Mouse (Mus musculus) limb, embryonic 14.5 days (tissue): Measurements from ENCODE around the gene Asic4. TPM values are rescaled to one million over a fixed set of nuclear protein-coding genes. Genes with fewer than 3 reads are reported as not detected.

Source experiments
- ATAC-seq: fragments of 200-750 bp; cut with Nextera tagmentation; 2 replicates; pipeline ENCODE4 v1.8.0; 2017; ENCODE audit warnings: low read depth, moderate number of reproducible peaks, moderate TSS enrichment; ENCODE audit not compliant: low FRiP score
- DNase-seq: peaks from one replicate; pipeline ENCODE4 v3.0.0-alpha.2; 2015; ENCODE audit warnings: low spot score
- H3K27ac ChIP-seq: fragments of 300-500 bp; sonication (generic); replicated peaks from 2 replicates; pipeline ENCODE4 v1.5.1; 2014; ENCODE audit warnings: low read depth, mild to moderate bottlenecking, low read length, moderate library complexity, mixed read lengths
- H3K27me3 ChIP-seq: fragments of 300-500 bp; sonication (generic); 2 replicates; pipeline ENCODE4 v1.6.1; 2014; ENCODE audit warnings: low read length, mixed read lengths; ENCODE audit not compliant: control insufficient read depth, insufficient read depth
- H3K36me3 ChIP-seq: fragments of 300-500 bp; sonication (generic); 2 replicates; pipeline ENCODE4 v1.6.1; 2014; ENCODE audit warnings: mild to moderate bottlenecking, low read length, moderate library complexity, mixed read lengths; ENCODE audit not compliant: control insufficient read depth, insufficient read depth
- H3K4me1 ChIP-seq: fragments of 300-500 bp; sonication (generic); 2 replicates; pipeline ENCODE4 v1.6.1; 2014; ENCODE audit warnings: antibody characterized with exemption, low read length, mixed read lengths; ENCODE audit not compliant: control insufficient read depth, insufficient read depth
- H3K4me2 ChIP-seq: fragments of 300-500 bp; sonication (generic); replicated peaks from 2 replicates; pipeline ENCODE4 v1.6.1; 2014; ENCODE audit warnings: low read depth, mild to moderate bottlenecking, low read length, moderate library complexity; ENCODE audit not compliant: severe bottlenecking
- H3K4me3 ChIP-seq: fragments of 300-500 bp; sonication (generic); replicated peaks from 2 replicates; pipeline ENCODE4 v1.5.1; 2014; ENCODE audit warnings: low read length
- H3K9ac ChIP-seq: fragments of 300-500 bp; sonication (generic); 2 replicates; pipeline ENCODE4 v1.6.1; 2014; ENCODE audit warnings: mild to moderate bottlenecking, low read depth, low read length, moderate library complexity; ENCODE audit not compliant: severe bottlenecking
- H3K9me3 ChIP-seq: fragments of 300-500 bp; sonication (generic); 2 replicates; pipeline ENCODE4 v1.6.1; 2016; ENCODE audit warnings: low read length; ENCODE audit not compliant: control insufficient read depth
- POLR2A ChIP-seq: fragments of 200-500 bp; IDR thresholded peaks from 2 replicates; pipeline ENCODE4 v1.8.0; 2012; ENCODE audit warnings: inconsistent platforms, mild to moderate bottlenecking, moderate library complexity, borderline replicate concordance; ENCODE audit not compliant: insufficient read depth, insufficient read length; ENCODE audit errors: extremely low read depth
- WGBS: fragments of 180-500 bp; shearing (Covaris S2); extraction: QIAGEN DNeasy Blood & Tissue Kit; methylation state at CpG from one replicate; pipeline ENCODE4 v1.1.7; 2014; 5-methylcytosine and 5-hydroxymethylcytosine counted together
- polyA plus RNA-seq, 2 experiments: library from polyadenylated mRNA; depleted of rRNA in 1 of 2; stranded (reverse) in 1 of 2; unstranded in 1 of 2; fragments of >200 nt; fragmentation: Nextera tagmentation in 1 of 2; extraction: Ambion mirVana in 1 of 2; gene quantifications; 2 replicates each; pipeline versions ENCODE4 v1.2.1 to v1.2.3; 2012 to 2014

Asic4 gene
- polyA plus RNA-seq, 2 experiments: 0.15 to 0.35 TPM

DNA sequence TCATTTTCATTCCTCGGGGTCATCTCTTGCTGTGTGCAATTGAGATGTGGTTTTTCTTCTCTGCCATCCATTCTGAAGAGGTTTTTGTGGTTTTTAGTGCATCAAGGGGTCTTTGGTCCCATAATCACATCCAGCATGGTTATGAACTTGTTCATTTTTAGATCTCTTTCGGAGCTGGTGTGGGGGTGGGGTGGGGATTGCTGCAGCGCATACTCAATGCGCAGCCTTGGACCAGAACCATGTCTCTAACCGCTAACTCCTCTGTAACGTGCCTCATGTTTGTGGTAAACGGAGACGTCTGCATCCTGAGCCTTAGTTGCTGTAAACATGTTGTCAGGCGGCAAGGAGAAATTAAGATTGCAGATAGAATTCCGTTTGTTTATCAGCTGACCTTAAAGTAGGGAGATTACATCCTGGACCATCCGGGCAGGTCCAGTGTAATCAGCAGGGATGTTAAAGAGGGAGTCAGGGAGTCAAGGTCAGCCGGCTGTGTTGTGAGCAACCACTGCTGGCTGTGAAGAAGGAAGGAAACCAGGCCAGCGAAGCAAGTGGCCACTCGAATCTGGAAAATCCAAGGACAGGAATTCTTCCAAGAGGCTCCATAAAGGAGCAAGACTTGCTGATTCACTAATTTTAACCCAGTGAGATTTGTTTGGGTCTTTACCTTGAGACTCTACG, 66.6 kb downstream of the Asic4 start:
- Histone ChIP-seq H3K4me1 (peaks cover 14% of the 10 kb centered on the region), H3K4me2 (no peak overlapping the region), H3K9ac (no peak overlapping the region), H3K36me3 (no peaks in the 10 kb centered on the region), H3K27me3 (no peaks in the 10 kb centered on the region), H3K27ac (no peak overlapping the region), H3K9me3 (no peaks in the 10 kb centered on the region), H3K4me3 (no peak overlapping the region)
- ATAC-seq (no peak), DNase-seq (no peak)
- no peak for TF ChIP-seq POLR2A
- WGBS: 74% methylated on average over 15 of the region's 15 CpGs

DNA sequence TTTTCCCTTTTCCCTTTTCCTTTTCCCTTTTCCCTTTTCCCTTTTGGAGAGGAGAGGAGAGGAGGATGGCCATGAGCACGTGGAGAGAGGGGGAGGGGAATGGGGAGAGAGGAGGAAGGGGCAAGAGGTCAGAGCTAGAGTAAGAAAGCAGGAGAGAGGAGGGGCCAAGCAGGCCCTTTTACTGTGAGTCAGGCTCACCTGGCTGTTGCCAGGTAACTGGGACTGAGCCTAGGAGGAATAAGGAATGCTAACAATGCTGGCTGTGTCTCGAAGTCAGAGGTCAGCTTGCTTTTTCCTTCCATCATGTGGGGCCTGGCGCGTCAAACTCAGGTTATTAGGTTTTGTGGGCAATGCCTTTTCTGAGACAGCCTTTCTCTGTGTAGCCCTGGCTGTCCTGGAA, 67.7 kb downstream of the Asic4 start:
- Histone ChIP-seq H3K27ac (no peak overlapping the region; the same call in 1 of the 2 replicates), H3K9ac (no peak overlapping the region), H3K4me3 (no peak overlapping the region), H3K36me3 (no peaks in the 10 kb centered on the region), H3K27me3 (no peaks in the 10 kb centered on the region), H3K4me2 (no peak overlapping the region), H3K4me1 (peaks cover 18% of the 10 kb centered on the region), H3K9me3 (no peaks in the 10 kb centered on the region)
- DNase-seq: no peak
- ATAC-seq: no peak
- 61% methylated on average over 3 of the region's 4 CpGs for WGBS
- TF ChIP-seq POLR2A: no peak

DNA sequence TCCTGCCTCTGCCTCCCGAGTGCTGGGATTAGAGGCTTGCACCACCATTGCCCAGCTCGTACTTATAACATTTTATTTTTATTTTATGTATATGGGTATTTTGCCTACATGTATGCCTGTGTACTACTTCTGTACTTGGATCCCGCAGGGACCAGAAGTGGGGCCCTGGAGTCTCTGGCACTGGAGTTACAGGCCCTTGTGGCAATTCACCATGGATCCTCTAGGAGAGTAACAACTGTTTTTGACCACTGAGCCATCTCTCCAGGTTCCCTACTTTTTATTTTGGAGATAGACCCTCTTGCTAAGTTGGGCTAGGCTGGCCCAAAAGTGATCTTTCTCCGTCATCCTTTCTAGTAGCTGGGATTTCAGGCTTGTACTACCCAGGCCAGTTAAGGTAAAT, 68.2 kb downstream of the Asic4 start:
- WGBS: 94% methylated on average over 4 of the region's 4 CpGs
- no peaks in the 10 kb centered on the region for H3K36me3 ChIP-seq
- H3K4me1 ChIP-seq: peaks cover 18% of the 10 kb centered on the region
- no peaks in the 10 kb centered on the region for H3K9me3 ChIP-seq
- ATAC-seq (no peak), DNase-seq (no peak)
- no peaks in the 10 kb centered on the region for H3K27me3 ChIP-seq
- no peak overlapping the region; the same call in 1 of the 2 replicates for H3K27ac ChIP-seq
- no peak overlapping the region for H3K9ac ChIP-seq
- no peak overlapping the region for H3K4me2 ChIP-seq
- TF ChIP-seq POLR2A: no peak
- H3K4me3 ChIP-seq: no peak overlapping the region

DNA sequence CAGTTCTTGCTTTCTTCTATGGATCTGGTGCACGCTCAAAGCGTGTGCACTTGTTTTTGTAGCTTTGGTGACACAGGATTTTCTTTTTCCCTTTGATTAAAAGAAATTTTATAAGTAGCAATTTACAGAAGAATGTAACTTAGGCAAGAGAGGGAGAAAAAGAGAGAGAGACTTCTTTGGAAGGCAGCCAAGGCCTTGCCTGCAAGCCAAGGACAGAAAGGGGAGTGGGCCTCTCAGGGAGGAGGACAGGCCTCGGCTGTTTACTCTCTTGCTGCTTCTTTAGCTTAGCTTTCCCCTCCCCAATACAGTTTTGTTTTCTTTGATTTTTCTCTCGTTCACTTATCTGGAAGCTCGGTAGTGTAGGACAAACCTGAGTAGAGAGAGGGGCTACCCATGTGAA, 69.3 kb downstream of the Asic4 start:
- 59% methylated on average over 5 of the region's 5 CpGs for WGBS
- TF ChIP-seq POLR2A: no peak
- H3K9ac ChIP-seq: no peak overlapping the region

DNA sequence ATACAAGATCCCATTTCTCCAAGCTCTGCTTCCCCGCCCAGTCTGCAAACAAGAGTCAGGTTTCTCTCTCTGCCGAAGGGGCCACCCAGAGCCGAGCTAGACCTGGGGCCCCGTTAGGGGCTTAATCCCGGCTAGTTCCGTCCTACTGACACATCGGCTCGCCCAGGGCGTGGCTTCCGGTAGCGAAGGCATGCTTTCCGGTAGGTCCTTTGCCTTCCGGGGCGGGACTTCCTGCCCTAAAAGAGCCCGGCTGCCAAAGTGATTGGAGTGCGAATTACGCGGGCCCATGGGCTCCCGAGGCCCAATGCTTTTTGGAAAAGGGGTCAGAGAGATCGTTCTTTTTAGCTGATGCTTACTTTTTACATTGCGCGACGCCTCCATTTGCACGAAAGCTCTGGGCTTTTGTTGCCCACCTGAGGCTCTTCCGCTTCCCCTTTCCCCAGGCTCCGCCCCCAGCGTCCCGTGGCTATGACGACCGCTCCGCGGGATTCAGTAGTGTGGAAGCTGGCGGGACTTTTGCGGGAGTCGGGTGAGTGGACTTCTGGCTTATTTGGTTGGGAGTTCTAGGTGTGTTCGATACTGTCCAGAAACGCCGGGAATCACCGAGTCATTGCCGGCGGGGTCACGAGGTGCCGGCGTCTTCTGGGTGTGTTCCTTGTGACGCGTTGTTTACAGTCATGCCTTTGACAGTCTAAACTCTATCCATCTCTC, 71.2 kb downstream of the Asic4 start, which contains the start of gene Stk11ip:
TSS of gene Stk11ip (plus strand) at position 209 of the 711 bp plus-strand sequence.
- ATAC-seq (peak; percentile 98), DNase-seq (peak; percentile 99)
- 0 out of 2 replicates have a peak, but pooled peaks have one; percentile 34 for TF ChIP-seq POLR2A

More for the DNA sequence above, 69.3 kb downstream of the Asic4 start:
- no peaks in the 10 kb centered on the region for H3K36me3 ChIP-seq
- H3K4me1 ChIP-seq: peaks cover 18% of the 10 kb centered on the region
- no peaks in the 10 kb centered on the region for H3K27me3 ChIP-seq
- H3K4me3 ChIP-seq: no peak overlapping the region
- no peak for ATAC-seq
- H3K27ac ChIP-seq: peak overlapping the region; percentile 67
- peak; percentile 67 for DNase-seq
- H3K4me2 ChIP-seq: no peak overlapping the region
- H3K9me3 ChIP-seq: no peaks in the 10 kb centered on the region

More for the DNA sequence above, 71.2 kb downstream of the Asic4 start, which contains the start of gene Stk11ip:
- Histone ChIP-seq H3K27me3 (no peaks in the 10 kb centered on the region), H3K27ac (peak within 1 kb of the TSS; percentile 95), H3K9me3 (no peaks in the 10 kb centered on the region), H3K36me3 (peaks cover 10% of the 10 kb centered on the region), H3K4me1 (peaks cover 18% of the 10 kb centered on the region), H3K4me2 (peak within 1 kb of the TSS; percentile 53), H3K9ac (peak within 1 kb of the TSS; percentile 49), H3K4me3 (peak within 1 kb of the TSS; percentile 70)
- WGBS: under 1% methylated on average over 45 of the region's 46 CpGs

Other genes starting within 250 kb of the Asic4 start
- gene Glb1l, start 239.6 kb upstream of the Asic4 start, polyA plus RNA-seq (2012; rRNA removed): 41.4 and 46.0 TPM in 2 replicates
- gene Glb1l, start 239.6 kb upstream of the Asic4 start, polyA plus RNA-seq (2014; fragmentation: Nextera tagmentation; extraction: Ambion mirVana): 17.7 and 18.2 TPM in 2 replicates
- 245 and 269 TPM in 2 replicates for gene Stk16, start 239.6 kb upstream of the Asic4 start, polyA plus RNA-seq (2012; rRNA removed)
- gene Stk16, start 239.6 kb upstream of the Asic4 start, polyA plus RNA-seq (2014; fragmentation: Nextera tagmentation; extraction: Ambion mirVana): 110 and 118 TPM in 2 replicates
- gene Tuba4a, start 230.6 kb upstream of the Asic4 start, polyA plus RNA-seq (2012; rRNA removed): 20.9 and 25.1 TPM in 2 replicates
- 38.5 and 55.9 TPM in 2 replicates for gene Tuba4a, start 230.6 kb upstream of the Asic4 start, polyA plus RNA-seq (2014; fragmentation: Nextera tagmentation; extraction: Ambion mirVana)
- not detected in 2 replicates for gene A630095N17Rik, start 218.3 kb upstream of the Asic4 start, polyA plus RNA-seq (2012; rRNA removed)
- not detected in 2 replicates for gene A630095N17Rik, start 218.3 kb upstream of the Asic4 start, polyA plus RNA-seq (2014; fragmentation: Nextera tagmentation; extraction: Ambion mirVana)
- 41.9 and 44.9 TPM in 2 replicates for gene Dnajb2, start 214.0 kb upstream of the Asic4 start, polyA plus RNA-seq (2012; rRNA removed)
- gene Dnajb2, start 214.0 kb upstream of the Asic4 start, polyA plus RNA-seq (2014; fragmentation: Nextera tagmentation; extraction: Ambion mirVana): 20.4 and 22.4 TPM in 2 replicates
- gene Ptprn, start 185.9 kb upstream of the Asic4 start, polyA plus RNA-seq (2012; rRNA removed): 0.42 and 0.54 TPM in 2 replicates
- 0.12 and 0.44 TPM in 2 replicates for gene Ptprn, start 185.9 kb upstream of the Asic4 start, polyA plus RNA-seq (2014; fragmentation: Nextera tagmentation; extraction: Ambion mirVana)
- gene Resp18, start 172.0 kb upstream of the Asic4 start, polyA plus RNA-seq (2012; rRNA removed): 0.16 TPM in 1 of 2 replicates, not detected in the other
- not detected in 2 replicates for gene Resp18, start 172.0 kb upstream of the Asic4 start, polyA plus RNA-seq (2014; fragmentation: Nextera tagmentation; extraction: Ambion mirVana)
- 126 and 142 TPM in 2 replicates for gene Dnpep, start 132.4 kb upstream of the Asic4 start, polyA plus RNA-seq (2012; rRNA removed)
- gene Dnpep, start 132.4 kb upstream of the Asic4 start, polyA plus RNA-seq (2014; fragmentation: Nextera tagmentation; extraction: Ambion mirVana): 112 and 115 TPM in 2 replicates
- 50.7 and 53.7 TPM in 2 replicates for gene Des, start 90.1 kb upstream of the Asic4 start, polyA plus RNA-seq (2012; rRNA removed)
- 59.0 and 78.6 TPM in 2 replicates for gene Des, start 90.1 kb upstream of the Asic4 start, polyA plus RNA-seq (2014; fragmentation: Nextera tagmentation; extraction: Ambion mirVana)
- gene Speg, start 75.1 kb upstream of the Asic4 start, polyA plus RNA-seq (2012; rRNA removed): 77.9 and 114 TPM in 2 replicates
- 15.3 and 21.8 TPM in 2 replicates for gene Speg, start 75.1 kb upstream of the Asic4 start, polyA plus RNA-seq (2014; fragmentation: Nextera tagmentation; extraction: Ambion mirVana)
- 144 and 199 TPM in 2 replicates for gene Gmppa, start 14.5 kb upstream of the Asic4 start, polyA plus RNA-seq (2012; rRNA removed)
- 71.8 and 74.9 TPM in 2 replicates for gene Gmppa, start 14.5 kb upstream of the Asic4 start, polyA plus RNA-seq (2014; fragmentation: Nextera tagmentation; extraction: Ambion mirVana)
- gene Chpf, start 28.9 kb downstream of the Asic4 start, polyA plus RNA-seq (2012; rRNA removed): 104 and 148 TPM in 2 replicates
- gene Chpf, start 28.9 kb downstream of the Asic4 start, polyA plus RNA-seq (2014; fragmentation: Nextera tagmentation; extraction: Ambion mirVana): 61.6 and 65.0 TPM in 2 replicates
- gene Tmem198, start 29.1 kb downstream of the Asic4 start, polyA plus RNA-seq (2012; rRNA removed): 1.4 and 2.0 TPM in 2 replicates
- gene Tmem198, start 29.1 kb downstream of the Asic4 start, polyA plus RNA-seq (2014; fragmentation: Nextera tagmentation; extraction: Ambion mirVana): 0.51 and 1.1 TPM in 2 replicates
- 315 and 381 TPM in 2 replicates for gene Obsl1, start 56.0 kb downstream of the Asic4 start, polyA plus RNA-seq (2012; rRNA removed)
- 108 and 120 TPM in 2 replicates for gene Obsl1, start 56.0 kb downstream of the Asic4 start, polyA plus RNA-seq (2014; fragmentation: Nextera tagmentation; extraction: Ambion mirVana)
- gene Inha, start 56.6 kb downstream of the Asic4 start, polyA plus RNA-seq (2012; rRNA removed): 64.2 and 89.2 TPM in 2 replicates
- 10.0 and 10.5 TPM in 2 replicates for gene Inha, start 56.6 kb downstream of the Asic4 start, polyA plus RNA-seq (2014; fragmentation: Nextera tagmentation; extraction: Ambion mirVana)
- gene Stk11ip, start 71.1 kb downstream of the Asic4 start, polyA plus RNA-seq (2012; rRNA removed): 37.2 and 53.6 TPM in 2 replicates
- 15.4 and 19.0 TPM in 2 replicates for gene Stk11ip, start 71.1 kb downstream of the Asic4 start, polyA plus RNA-seq (2014; fragmentation: Nextera tagmentation; extraction: Ambion mirVana)
- gene Slc4a3, start 95.8 kb downstream of the Asic4 start, polyA plus RNA-seq (2012; rRNA removed): 101 and 137 TPM in 2 replicates
- 21.5 and 28.7 TPM in 2 replicates for gene Slc4a3, start 95.8 kb downstream of the Asic4 start, polyA plus RNA-seq (2014; fragmentation: Nextera tagmentation; extraction: Ambion mirVana)